Mouse (Mus musculus): ENCODE results near the gene Aifm1. TPM values are rescaled to one million over a fixed set of nuclear protein-coding genes. Genes with fewer than 3 reads are reported as not detected.

The Aifm1 gene
- polyA plus RNA-seq, 2 experiments, result 34.6 to 51.4 TPM

GRCm38 (mm10) chrX:48435477-48435900 is 77.9 kb downstream of the Aifm1 start:
- no peak for TF ChIP-seq CTCF (IDR thresholded peaks at IDR 0.05; ENCODE audit: low read depth)
- no peak overlapping the region for H3K4me2 ChIP-seq (ENCODE audit: low read depth)
- no peak overlapping the region for H3K27ac ChIP-seq
- no peaks in the 10 kb centered on the region for H3K9me3 ChIP-seq (ENCODE audit: control insufficient read depth, low read length)
- no peaks in the 10 kb centered on the region for H3K36me3 ChIP-seq (replicated peaks; ENCODE audit: control insufficient read depth, insufficient read depth, low read depth)
- H3K27me3 ChIP-seq (ENCODE audit: control insufficient read depth, insufficient read depth, low read length), result no peaks in the 10 kb centered on the region
- ATAC-seq (ENCODE audit: insufficient read depth), result peak; percentile 55; the same call in 1 of the 2 replicates
- H3K4me1 ChIP-seq (replicated peaks; ENCODE audit: control insufficient read depth in 2 of 2, insufficient read depth in 2 of 2, low read length in 1 of 2), result peaks cover 6 to 34% of the 10 kb centered on the region in 2 experiments
- DNase-seq (ENCODE audit: low read depth in 3 of 3, low spot score in 3 of 3), result no peak
- 15% methylated on average over 9 of the region's 9 CpGs for WGBS (ENCODE audit: insufficient replicate concordance)
- no peak overlapping the region for H3K4me3 ChIP-seq (ENCODE audit: insufficient read depth in 1 of 2, low read depth in 2 of 2, low read length in 2 of 2)
- H3K9ac ChIP-seq (replicated peaks), result no peak overlapping the region

GRCm38 (mm10) chrX:48434251-48434650 is 79.1 kb downstream of the Aifm1 start:
- Histone ChIP-seq H3K4me3 (ENCODE audit: insufficient read depth in 1 of 2, low read depth in 2 of 2, low read length in 2 of 2) (no peak overlapping the region), H3K9ac (replicated peaks) (no peak overlapping the region), H3K9me3 (ENCODE audit: control insufficient read depth, low read length) (no peaks in the 10 kb centered on the region), H3K4me1 (replicated peaks; ENCODE audit: control insufficient read depth in 2 of 2, insufficient read depth in 2 of 2, low read length in 1 of 2) (peaks cover 2 to 30% of the 10 kb centered on the region in 2 experiments), H3K27ac (no peak overlapping the region), H3K4me2 (ENCODE audit: low read depth) (no peak overlapping the region), H3K36me3 (replicated peaks; ENCODE audit: control insufficient read depth, insufficient read depth, low read depth) (no peaks in the 10 kb centered on the region), H3K27me3 (ENCODE audit: control insufficient read depth, insufficient read depth, low read length) (no peaks in the 10 kb centered on the region)
- ATAC-seq (ENCODE audit: insufficient read depth) (no peak), DNase-seq (ENCODE audit: low read depth in 3 of 3, low spot score in 3 of 3) (no peak)
- TF ChIP-seq EP300 (IDR thresholded peaks at IDR 0.05; ENCODE audit: low read depth) (no peak), CTCF (IDR thresholded peaks at IDR 0.05; ENCODE audit: low read depth) (no peak)
- 58% methylated on average over 1 of the region's 1 CpGs for WGBS (ENCODE audit: insufficient replicate concordance)

GRCm38 (mm10) chrX:48433527-48433899 is 79.8 kb downstream of the Aifm1 start:
- peak; percentile 26; the same call in 1 of the 2 replicates for ATAC-seq (ENCODE audit: insufficient read depth)
- Histone ChIP-seq H3K4me3 (ENCODE audit: insufficient read depth in 1 of 2, low read depth in 2 of 2, low read length in 2 of 2) (no peak overlapping the region), H3K4me2 (ENCODE audit: low read depth) (no peak overlapping the region), H3K9me3 (ENCODE audit: control insufficient read depth, low read length) (no peaks in the 10 kb centered on the region), H3K27ac (no peak overlapping the region), H3K36me3 (replicated peaks; ENCODE audit: control insufficient read depth, insufficient read depth, low read depth) (no peaks in the 10 kb centered on the region), H3K27me3 (ENCODE audit: control insufficient read depth, insufficient read depth, low read length) (no peaks in the 10 kb centered on the region), H3K9ac (replicated peaks) (no peak overlapping the region), H3K4me1 (replicated peaks; ENCODE audit: control insufficient read depth in 2 of 2, insufficient read depth in 2 of 2, low read length in 1 of 2) (peaks cover 0 to 25% of the 10 kb centered on the region in 2 experiments; a peak in 2 of 4 replicates)
- 13% methylated on average over 6 of the region's 6 CpGs for WGBS (ENCODE audit: insufficient replicate concordance)
- no peak for TF ChIP-seq EP300 (IDR thresholded peaks at IDR 0.05; ENCODE audit: low read depth)
- TF ChIP-seq CTCF (IDR thresholded peaks at IDR 0.05; ENCODE audit: low read depth), result no peak
- no peak for DNase-seq (ENCODE audit: low read depth in 3 of 3, low spot score in 3 of 3)

- WGBS (ENCODE audit: insufficient replicate concordance), result 32% methylated on average over 15 of the region's 15 CpGs
- ATAC-seq (ENCODE audit: insufficient read depth) (no peak), DNase-seq (ENCODE audit: low read depth in 3 of 3, low spot score in 3 of 3) (no peak)
- Histone ChIP-seq H3K9me3 (ENCODE audit: control insufficient read depth, low read length) (no peaks in the 10 kb centered on the region), H3K4me1 (replicated peaks; ENCODE audit: control insufficient read depth in 2 of 2, insufficient read depth in 2 of 2, low read length in 1 of 2) (peaks cover 0 to 29% of the 10 kb centered on the region in 2 experiments; a peak in 2 of 4 replicates), H3K4me2 (ENCODE audit: low read depth) (no peak overlapping the region), H3K27me3 (ENCODE audit: control insufficient read depth, insufficient read depth, low read length) (no peaks in the 10 kb centered on the region), H3K36me3 (replicated peaks; ENCODE audit: control insufficient read depth, insufficient read depth, low read depth) (no peaks in the 10 kb centered on the region), H3K4me3 (ENCODE audit: insufficient read depth in 1 of 2, low read depth in 2 of 2, low read length in 2 of 2) (no peak overlapping the region), H3K9ac (replicated peaks) (no peak overlapping the region), H3K27ac (no peak overlapping the region)
- TF ChIP-seq CTCF (IDR thresholded peaks at IDR 0.05; ENCODE audit: low read depth) (no peak), EP300 (IDR thresholded peaks at IDR 0.05; ENCODE audit: low read depth) (no peak)
Observed at GRCm38 (mm10) chrX:48432599-48433526, 80.5 kb downstream of the Aifm1 start.

- WGBS (ENCODE audit: insufficient replicate concordance), result 15% methylated on average over 6 of the region's 6 CpGs
- no peaks in the 10 kb centered on the region for H3K9me3 ChIP-seq (ENCODE audit: control insufficient read depth, low read length)
- 0 out of 2 replicates have a peak, but pooled peaks have one; percentile 4 for ATAC-seq (ENCODE audit: insufficient read depth)
Observed at GRCm38 (mm10) chrX:48429538-48429937, 83.8 kb downstream of the Aifm1 start.

More at GRCm38 (mm10) chrX:48429538-48429937, 83.8 kb downstream of the Aifm1 start:
- H3K36me3 ChIP-seq (replicated peaks; ENCODE audit: control insufficient read depth, insufficient read depth, low read depth), result no peaks in the 10 kb centered on the region
- TF ChIP-seq CTCF (IDR thresholded peaks at IDR 0.05; ENCODE audit: low read depth), result no peak
- no peak for TF ChIP-seq EP300 (IDR thresholded peaks at IDR 0.05; ENCODE audit: low read depth)
- H3K27me3 ChIP-seq (ENCODE audit: control insufficient read depth, insufficient read depth, low read length), result no peaks in the 10 kb centered on the region
- H3K4me3 ChIP-seq (ENCODE audit: insufficient read depth in 1 of 2, low read depth in 2 of 2, low read length in 2 of 2), result no peak overlapping the region
- H3K4me2 ChIP-seq (ENCODE audit: low read depth), result no peak overlapping the region
- DNase-seq (ENCODE audit: low read depth in 3 of 3, low spot score in 3 of 3), result no peak
- H3K9ac ChIP-seq (replicated peaks), result no peak overlapping the region
- no peak overlapping the region for H3K27ac ChIP-seq
- peaks cover 0 to 36% of the 10 kb centered on the region in 2 experiments; a peak in 3 of 4 replicates for H3K4me1 ChIP-seq (replicated peaks; ENCODE audit: control insufficient read depth in 2 of 2, insufficient read depth in 2 of 2, low read length in 1 of 2)
